22 mouse cellular contexts compared by ENCODE assay signal in genomic region chr3:89300514-89300913, GRCm38 (mm10). TPM values are rescaled to one million over a fixed set of nuclear protein-coding genes. Genes with fewer than 3 reads are reported as not detected.
DNase-seq lines count a peak whose midpoint lies in the region; ATAC-seq and TF ChIP-seq lines count a peak whose summit lies in the region.
"Had no signal": no experiment of that assay in that cellular context is flagged by ENCODE, and none has a peak within 500 bp of the region (broad histone marks: within the 10 kb centered on the region; RNA-seq: fewer than 3 reads in every experiment).

No protein-coding gene starts in this region.

- H3K4me2 ChIP-seq in heart, embryonic 13.5 days: no peak overlapping the region
- H3K4me2 ChIP-seq in intestine, postnatal 0 days (replicated peaks; ENCODE audit: low read depth): no peak overlapping the region

- TF ChIP-seq EP300 in MEL (IDR thresholded peaks at IDR 0.05; ENCODE audit: low read depth in 1 of 2, low read length in 2 of 2): no peak

- 66% methylated on average over 2 of the region's 2 CpGs for WGBS in heart, embryonic 13.5 days
- 61% methylated on average over 2 of the region's 2 CpGs for WGBS in heart, embryonic 10.5 days
- 57% methylated on average over 2 of the region's 2 CpGs for WGBS in liver, adult 2 months
- WGBS in intestine, postnatal 0 days: 62% methylated on average over 2 of the region's 2 CpGs

- no peak for TF ChIP-seq POLR2A in liver, adult 2 months (IDR thresholded peaks at IDR 0.05; ENCODE audit: extremely low read depth, insufficient read depth, low read length)
- TF ChIP-seq POLR2A in MEL (IDR thresholded peaks at IDR 0.05; ENCODE audit: control insufficient read depth in 1 of 2, insufficient read depth in 1 of 2, low read depth in 1 of 2, low read length in 2 of 2, poor library complexity in 1 of 2): no peak

- peaks cover 8% of the 10 kb centered on the region; the same call in 1 of the 2 replicates for H3K27me3 ChIP-seq in heart, embryonic 13.5 days (replicated peaks)
- no peaks in the 10 kb centered on the region for H3K27me3 ChIP-seq in heart, embryonic 10.5 days (ENCODE audit: insufficient read depth, poor library complexity, severe bottlenecking)
- H3K27me3 ChIP-seq in liver, adult 2 months (ENCODE audit: control insufficient read depth, insufficient read depth, low read length): no peaks in the 10 kb centered on the region
- H3K27me3 ChIP-seq in MEL (ENCODE audit: control insufficient read depth in 1 of 2, insufficient read depth in 2 of 2, low read length in 2 of 2): peaks cover 0 to 3% of the 10 kb centered on the region in 2 experiments; a peak in 2 of 4 replicates
- no peaks in the 10 kb centered on the region for H3K27me3 ChIP-seq in intestine, postnatal 0 days (replicated peaks; ENCODE audit: control insufficient read depth, insufficient read depth, low read length)
- H3K27me3 ChIP-seq: limb, embryonic 13.5 days had no signal

- H3K4me3 ChIP-seq in heart, embryonic 13.5 days: no peak overlapping the region
- H3K4me3 ChIP-seq in heart, embryonic 10.5 days: no peak overlapping the region
- no peak overlapping the region for H3K4me3 ChIP-seq in liver, adult 2 months (ENCODE audit: insufficient read depth, low read depth, low read length)
- no peak overlapping the region for H3K4me3 ChIP-seq in MEL (ENCODE audit: control insufficient read depth in 1 of 2, insufficient read depth in 1 of 2, low read depth in 2 of 2, low read length in 2 of 2)
- no peak overlapping the region for H3K4me3 ChIP-seq in intestine, postnatal 0 days (ENCODE audit: low read depth, low read length)
- H3K4me3 ChIP-seq: erythroblast, embryonic 14.5 days; midbrain, embryonic 12.5 days; myocyte had no signal

- no peak overlapping the region for H3K27ac ChIP-seq in heart, embryonic 13.5 days (replicated peaks)
- H3K27ac ChIP-seq in heart, embryonic 10.5 days: no peak overlapping the region
- H3K27ac ChIP-seq in liver, adult 2 months (replicated peaks; ENCODE audit: insufficient read depth, low read depth, low read length): peak overlapping the region; percentile 78
- no peak overlapping the region for H3K27ac ChIP-seq in MEL (ENCODE audit: control insufficient read depth, low read depth, low read length)
- H3K27ac ChIP-seq in intestine, postnatal 0 days (ENCODE audit: low read depth, low read length): peak overlapping the region; percentile 91
- H3K27ac ChIP-seq: embryonic facial prominence, embryonic 10.5 days; limb, embryonic 13.5 days; midbrain, embryonic 12.5 days; neural tube, embryonic 15.5 days had no signal

- H3K79me2 ChIP-seq in liver, adult 2 months (ENCODE audit: control insufficient read depth, insufficient read depth, low read length): no peaks in the 10 kb centered on the region; the same call in 1 of the 2 replicates
- H3K79me2 ChIP-seq in MEL (ENCODE audit: control insufficient read depth, insufficient read depth, low read length, poor library complexity): no peaks in the 10 kb centered on the region

- DNase-seq in heart, embryonic 10.5 days (ENCODE audit: low spot score): no peak
- no peak for DNase-seq in liver, adult 2 months (ENCODE audit: extremely low read depth, low read depth, low spot score)
- DNase-seq in liver (no peak), MEL (ENCODE audit: low read depth, low spot score) (peak; percentile 52)
- DNase-seq in adrenal gland, postnatal 4 days (ENCODE audit: low spot score in 2 of 2): no peak
- no peak for DNase-seq in urinary bladder, postnatal 14 days (ENCODE audit: low spot score)
- DNase-seq: adrenal gland, adult 2 months; cerebellum, adult 11-12 months; cerebellum, postnatal 36 days; heart, postnatal 4 days; lung, embryonic 14.5 days; thymus, adult 2 months had no signal

- 0 out of 2 replicates have a peak overlapping the region, but pooled peaks have one; percentile 3 for H3K9ac ChIP-seq in heart, embryonic 13.5 days
- H3K9ac ChIP-seq in liver, adult 2 months (ENCODE audit: low read depth, low read length): no peak overlapping the region
- no peak overlapping the region for H3K9ac ChIP-seq in MEL (ENCODE audit: control insufficient read depth, low read depth, low read length, poor library complexity, severe bottlenecking)
- no peak overlapping the region for H3K9ac ChIP-seq in intestine, postnatal 0 days (ENCODE audit: low read depth, low read length)
- H3K9ac ChIP-seq: lung, embryonic 14.5 days; neural tube, embryonic 15.5 days had no signal

- TF ChIP-seq CTCF in liver, adult 2 months (IDR thresholded peaks at IDR 0.05; ENCODE audit: low read depth, low read length): 0 out of 2 replicates have a peak, but pooled peaks have one; percentile 0
- TF ChIP-seq CTCF in MEL (IDR thresholded peaks at IDR 0.05 in 2 of 3, conservative IDR thresholded peaks at IDR 0.05 in 1 of 3; ENCODE audit: control insufficient read depth in 1 of 3, insufficient read depth in 1 of 3, low read depth in 2 of 3, low read length in 3 of 3, poor library complexity in 1 of 3, severe bottlenecking in 1 of 3): peak; percentile 10 to 48 (median 28); a peak in 3 of 6 replicates
- TF ChIP-seq CTCF in intestine, postnatal 0 days (IDR thresholded peaks at IDR 0.05; ENCODE audit: low read depth): peak; percentile 48

- H3K36me3 ChIP-seq in heart, embryonic 13.5 days: no peaks in the 10 kb centered on the region
- no peaks in the 10 kb centered on the region for H3K36me3 ChIP-seq in heart, embryonic 10.5 days
- no peaks in the 10 kb centered on the region for H3K36me3 ChIP-seq in liver, adult 2 months (ENCODE audit: control insufficient read depth, insufficient read depth, low read length)
- H3K36me3 ChIP-seq in MEL (ENCODE audit: control insufficient read depth in 1 of 2, insufficient read depth in 2 of 2, low read length in 2 of 2): peaks cover 0 to 5% of the 10 kb centered on the region in 2 experiments; a peak in 2 of 4 replicates
- no peaks in the 10 kb centered on the region for H3K36me3 ChIP-seq in intestine, postnatal 0 days (ENCODE audit: control insufficient read depth, insufficient read depth)
- H3K36me3 ChIP-seq: embryonic facial prominence, embryonic 10.5 days; limb, embryonic 13.5 days; midbrain, embryonic 12.5 days; neural tube, embryonic 15.5 days had no signal

- no peak for ATAC-seq in heart, embryonic 13.5 days (ENCODE audit: extremely low read depth, insufficient number of reproducible peaks, low FRiP score, low TSS enrichment)
- 0 out of 2 replicates have a peak, but pooled peaks have one; percentile 26 for ATAC-seq in intestine, postnatal 0 days
- ATAC-seq: hindbrain, embryonic 16.5 days had no signal

- no peaks in the 10 kb centered on the region; the same call in 1 of the 2 replicates for H3K4me1 ChIP-seq in heart, embryonic 13.5 days
- H3K4me1 ChIP-seq in heart, embryonic 10.5 days: peaks cover 9% of the 10 kb centered on the region; the same call in 1 of the 2 replicates
- peaks cover 24% of the 10 kb centered on the region for H3K4me1 ChIP-seq in liver, adult 2 months (ENCODE audit: control insufficient read depth, insufficient read depth, low read length)
- peaks cover 3 to 12% of the 10 kb centered on the region in 2 experiments; a peak in 3 of 4 replicates for H3K4me1 ChIP-seq in MEL (ENCODE audit: control insufficient read depth in 1 of 2, insufficient read depth in 2 of 2, low read length in 2 of 2)
- peaks cover 10% of the 10 kb centered on the region; the same call in 1 of the 2 replicates for H3K4me1 ChIP-seq in intestine, postnatal 0 days (replicated peaks; ENCODE audit: control insufficient read depth, insufficient read depth, low read length)

- peak; percentile 46 for TF ChIP-seq RAD21 in MEL (IDR thresholded peaks at IDR 0.05; ENCODE audit: low read depth, low read length)

- no peaks in the 10 kb centered on the region for H3K9me3 ChIP-seq in heart, embryonic 13.5 days
- H3K9me3 ChIP-seq in heart, embryonic 10.5 days: no peaks in the 10 kb centered on the region
- H3K9me3 ChIP-seq in MEL (replicated peaks; ENCODE audit: insufficient read depth, low read length): no peaks in the 10 kb centered on the region
- H3K9me3 ChIP-seq in intestine, postnatal 0 days (ENCODE audit: control insufficient read depth): no peaks in the 10 kb centered on the region
- H3K9me3 ChIP-seq: embryonic facial prominence, embryonic 10.5 days; limb, embryonic 13.5 days; midbrain, embryonic 12.5 days; neural tube, embryonic 15.5 days had no signal

RNA-seq across cellular contexts. Expression of gene Efna1, which starts 19.6 kb away (rescaled TPM):
- 33.3 and 38.4 TPM in 2 replicates for polyA plus RNA-seq in heart, embryonic 13.5 days (2015; fragmentation: Nextera tagmentation; extraction: Ambion mirVana)
- polyA plus RNA-seq in heart, embryonic 10.5 days (2016; fragmentation: Nextera tagmentation; extraction: Ambion mirVana): 32.0 and 37.7 TPM in 2 replicates
- 22.1 and 35.2 TPM in 2 replicates for total RNA-seq in liver, adult 2 months (2014; rRNA removed)
- polyA plus RNA-seq in liver, adult 2 months (2012; rRNA removed): 73.1 and 73.4 TPM in 2 replicates
- not detected in 2 replicates for total RNA-seq in MEL (2012; rRNA removed)
- not detected for polyA plus RNA-seq in MEL (2012; ENCODE audit: insufficient read depth in 1 of 2, insufficient read length in 2 of 2, low read depth in 1 of 2, low replicate concordance in 2 of 2, missing spikeins in 1 of 2)
- polyA plus RNA-seq in intestine, postnatal 0 days (2015; fragmentation: Nextera tagmentation; extraction: Ambion mirVana): 50.7 and 69.8 TPM in 2 replicates
- total RNA-seq in adrenal gland, postnatal 4 days (2021): 10 to 100 TPM; 32.1 to 35.2 TPM

RNA-seq across cellular contexts. Expression of gene Efna3, which starts 22.3 kb away (rescaled TPM):
- 1.8 and 1.9 TPM in 2 replicates for polyA plus RNA-seq in heart, embryonic 13.5 days (2015; fragmentation: Nextera tagmentation; extraction: Ambion mirVana)
- polyA plus RNA-seq in heart, embryonic 10.5 days (2016; fragmentation: Nextera tagmentation; extraction: Ambion mirVana): 0.71 and 2.5 TPM in 2 replicates
- not detected in 2 replicates for total RNA-seq in liver, adult 2 months (2014; rRNA removed)
- polyA plus RNA-seq in liver, adult 2 months (2012; rRNA removed): not detected in 2 replicates
- 0.54 and 0.78 TPM in 2 replicates for total RNA-seq in MEL (2012; rRNA removed)
- polyA plus RNA-seq in MEL (2012; ENCODE audit: insufficient read depth in 1 of 2, insufficient read length in 2 of 2, low read depth in 1 of 2, low replicate concordance in 2 of 2, missing spikeins in 1 of 2): 1 to 10 TPM in 1 of 2 experiments, not detected in 1; 1.2 TPM
- polyA plus RNA-seq in intestine, postnatal 0 days (2015; fragmentation: Nextera tagmentation; extraction: Ambion mirVana): 1.4 and 1.6 TPM in 2 replicates
- total RNA-seq in adrenal gland, postnatal 4 days (2021): 1 to 10 TPM in 1 of 2 experiments, under 1 TPM in 1; 0.84 to 1.6 TPM
- total RNA-seq: gastrocnemius, adult 8-10 months had no signal
- polyA plus RNA-seq: erythroblast, embryonic 14.5 days had no signal

RNA-seq across cellular contexts. Expression of gene Slc50a1, which starts 30.1 kb away (rescaled TPM):
- 40.6 and 40.7 TPM in 2 replicates for polyA plus RNA-seq in heart, embryonic 13.5 days (2015; fragmentation: Nextera tagmentation; extraction: Ambion mirVana)
- polyA plus RNA-seq in heart, embryonic 10.5 days (2016; fragmentation: Nextera tagmentation; extraction: Ambion mirVana): 39.9 and 42.4 TPM in 2 replicates
- total RNA-seq in liver, adult 2 months (2014; rRNA removed): 6.4 and 7.0 TPM in 2 replicates
- 36.3 and 41.2 TPM in 2 replicates for polyA plus RNA-seq in liver, adult 2 months (2012; rRNA removed)
- 17.2 and 22.5 TPM in 2 replicates for total RNA-seq in MEL (2012; rRNA removed)
- 10 to 100 TPM in 1 of 2 experiments, not detected in 1; 45.9 TPM for polyA plus RNA-seq in MEL (2012; ENCODE audit: insufficient read depth in 1 of 2, insufficient read length in 2 of 2, low read depth in 1 of 2, low replicate concordance in 2 of 2, missing spikeins in 1 of 2)
- polyA plus RNA-seq in intestine, postnatal 0 days (2015; fragmentation: Nextera tagmentation; extraction: Ambion mirVana): 57.4 and 61.8 TPM in 2 replicates
- 10 to 100 TPM; 62.4 to 63.1 TPM for total RNA-seq in adrenal gland, postnatal 4 days (2021)

RNA-seq across cellular contexts. Expression of gene Efna4, which starts 37.3 kb away (rescaled TPM):
- polyA plus RNA-seq in heart, embryonic 13.5 days (2015; fragmentation: Nextera tagmentation; extraction: Ambion mirVana): 9.9 and 10.2 TPM in 2 replicates
- 10.6 and 19.3 TPM in 2 replicates for polyA plus RNA-seq in heart, embryonic 10.5 days (2016; fragmentation: Nextera tagmentation; extraction: Ambion mirVana)
- not detected in 2 replicates for total RNA-seq in liver, adult 2 months (2014; rRNA removed)
- polyA plus RNA-seq in liver, adult 2 months (2012; rRNA removed): 0.06 and 0.27 TPM in 2 replicates
- total RNA-seq in MEL (2012; rRNA removed): 1.4 and 1.9 TPM in 2 replicates
- 1 to 10 TPM in 1 of 2 experiments, not detected in 1; 4.5 TPM for polyA plus RNA-seq in MEL (2012; ENCODE audit: insufficient read depth in 1 of 2, insufficient read length in 2 of 2, low read depth in 1 of 2, low replicate concordance in 2 of 2, missing spikeins in 1 of 2)
- 5.1 and 5.3 TPM in 2 replicates for polyA plus RNA-seq in intestine, postnatal 0 days (2015; fragmentation: Nextera tagmentation; extraction: Ambion mirVana)
- 1 to 10 TPM; 3.3 to 6.1 TPM for total RNA-seq in adrenal gland, postnatal 4 days (2021)
- total RNA-seq: gastrocnemius, adult 8-10 months had no signal
- polyA plus RNA-seq: erythroblast, embryonic 14.5 days had no signal

RNA-seq across cellular contexts. Expression of gene Dpm3, which starts 41.4 kb away (rescaled TPM):
- 77.5 and 85.1 TPM in 2 replicates for polyA plus RNA-seq in heart, embryonic 13.5 days (2015; fragmentation: Nextera tagmentation; extraction: Ambion mirVana)
- 76.7 and 86.0 TPM in 2 replicates for polyA plus RNA-seq in heart, embryonic 10.5 days (2016; fragmentation: Nextera tagmentation; extraction: Ambion mirVana)
- 102 and 131 TPM in 2 replicates for total RNA-seq in liver, adult 2 months (2014; rRNA removed)
- 243 and 245 TPM in 2 replicates for polyA plus RNA-seq in liver, adult 2 months (2012; rRNA removed)
- 246 and 271 TPM in 2 replicates for total RNA-seq in MEL (2012; rRNA removed)
- 100 to 1,000 TPM in 1 of 2 experiments, not detected in 1; 237 TPM for polyA plus RNA-seq in MEL (2012; ENCODE audit: insufficient read depth in 1 of 2, insufficient read length in 2 of 2, low read depth in 1 of 2, low replicate concordance in 2 of 2, missing spikeins in 1 of 2)
- polyA plus RNA-seq in intestine, postnatal 0 days (2015; fragmentation: Nextera tagmentation; extraction: Ambion mirVana): 120 and 128 TPM in 2 replicates
- total RNA-seq in adrenal gland, postnatal 4 days (2021): 100 to 1,000 TPM; 108 TPM

Comparison
In these comparisons a context has a peak if more than half of its experiments do, and no peak if none do; other contexts are left out.
1. H3K27ac ChIP-seq: peak in liver, adult 2 months (single experiment) and intestine, postnatal 0 days (single experiment); none in heart, embryonic 13.5 days (single experiment), heart, embryonic 10.5 days (single experiment) and MEL (single experiment).
2. RNA of gene Efna1, which starts 19.6 kb away (polyA plus RNA-seq): 73.1 to 73.4 TPM in liver, adult 2 months, 50.7 to 69.8 TPM in intestine, postnatal 0 days, 32.0 to 37.7 TPM in heart, embryonic 10.5 days and 33.3 to 38.4 TPM in heart, embryonic 13.5 days; not detected in MEL; every median in the first group is over 10 times any median in the second.
3. Peak in every context shown above with its lines, with median percentiles within 50 percentile points of each other: CTCF ChIP-seq.